Mouse (Mus musculus) central nervous system, embryonic 14 days (tissue): ENCODE data around the gene Zfp983. TPM values are rescaled to one million over a fixed set of nuclear protein-coding genes. Genes with fewer than 3 reads are reported as not detected.

Experiments
- polyA plus RNA-seq: library from polyadenylated mRNA; depleted of rRNA; stranded (reverse); fragments of >200 nt; gene quantifications from 2 replicates; pipeline ENCODE4 v1.2.3, GENCODE M21; 2012; rRNA removed

Gene Zfp983
- 7.6 and 8.7 TPM in 2 replicates for polyA plus RNA-seq

DNA sequence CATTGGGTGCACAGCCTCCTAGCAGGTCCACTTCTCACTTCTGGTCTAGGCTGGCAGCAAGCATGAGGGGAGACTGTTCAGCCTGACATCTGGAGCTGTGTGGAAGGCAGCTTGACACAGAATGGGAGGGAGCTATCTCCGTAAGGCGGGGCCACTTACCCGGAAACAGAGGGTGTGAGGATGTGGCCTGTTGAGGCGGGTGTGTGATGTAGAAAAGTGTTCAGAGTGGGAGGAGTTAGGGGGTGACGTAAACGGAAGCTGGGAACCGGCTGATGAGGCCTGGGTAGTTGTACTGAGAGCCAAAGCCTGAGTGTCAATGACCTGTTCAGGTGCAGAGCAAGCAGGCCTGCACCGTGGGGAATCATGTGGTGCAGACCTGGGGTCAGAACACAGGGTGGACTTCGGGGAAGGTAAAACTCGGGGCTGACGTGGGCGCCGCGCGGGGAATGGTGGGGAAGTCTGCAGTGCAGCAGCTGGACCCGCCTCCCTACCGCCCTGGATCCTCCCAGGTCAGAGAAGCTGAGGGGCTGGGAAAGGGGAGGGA lies at the start of gene Zfp983:
Zfp983 (plus strand) TSS at position 261 of the 544 bp plus-strand sequence.

GRCm38 (mm10) chr17:21691560-21691959 lies 41.1 kb downstream of the Zfp983 start, which contains the start of gene Gm10226:
Gene Gm10226, plus strand, starts transcription at chr17:21691860.

DNA sequence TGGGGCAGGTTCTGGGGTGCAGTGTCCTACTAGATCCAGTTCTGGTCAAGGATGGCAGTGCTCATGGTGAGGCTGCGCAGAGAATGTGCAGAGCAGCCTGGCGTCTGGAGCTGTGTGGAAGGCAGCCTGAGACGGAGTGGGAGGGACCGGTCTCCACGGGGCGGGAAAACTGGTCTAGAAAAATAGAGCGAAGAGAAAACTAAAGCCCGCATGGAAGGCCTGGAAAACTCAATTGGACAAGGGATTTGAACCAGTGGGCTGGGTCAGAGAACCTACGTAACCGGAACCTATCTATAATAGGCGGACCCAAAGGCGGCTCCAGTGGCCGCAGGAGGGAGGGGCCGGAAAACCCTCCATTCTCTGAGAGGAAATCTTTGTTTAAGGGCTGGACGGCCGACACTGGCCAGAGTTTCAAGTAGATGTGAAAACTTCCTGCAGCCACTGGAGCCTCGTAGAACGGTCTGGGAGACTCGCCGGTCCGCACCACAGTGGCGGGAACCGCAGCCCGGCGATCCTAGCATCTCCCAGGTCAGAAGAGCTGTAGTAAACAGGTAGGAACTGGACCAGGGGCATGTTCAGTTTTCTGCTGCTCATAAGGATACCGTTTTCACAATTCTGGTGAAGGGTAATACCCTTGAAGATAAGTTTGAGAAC lies 57.0 kb downstream of the Zfp983 start, which contains the start of gene Zfp760:
Zfp760 (plus strand) TSS at position 399 of the 654 bp plus-strand sequence.

Other genes starting within 250 kb of the Zfp983 start
- 2.2 and 2.5 TPM in 2 replicates for gene Zfp54, start 227.4 kb upstream of the Zfp983 start, polyA plus RNA-seq
- 6.2 and 6.4 TPM in 2 replicates for gene Zfp51, start 200.2 kb upstream of the Zfp983 start, polyA plus RNA-seq
- gene Zfp53, start 161.6 kb upstream of the Zfp983 start, polyA plus RNA-seq = 4.7 and 4.9 TPM in 2 replicates
- 1.5 and 1.8 TPM in 2 replicates for gene Zfp52, start 115.1 kb upstream of the Zfp983 start, polyA plus RNA-seq
- gene Zfp948, start 83.6 kb upstream of the Zfp983 start, polyA plus RNA-seq = 17.9 and 18.1 TPM in 2 replicates
- gene Gm10226, start 41.2 kb downstream of the Zfp983 start, polyA plus RNA-seq = 9.6 and 10.0 TPM in 2 replicates
- 15.0 and 19.1 TPM in 2 replicates for gene Zfp760, start 57.1 kb downstream of the Zfp983 start, polyA plus RNA-seq
- gene Zfp229, start 80.2 kb downstream of the Zfp983 start, polyA plus RNA-seq = 7.2 and 7.5 TPM in 2 replicates
- 1.7 and 2.1 TPM in 2 replicates for gene Zfp820, start 195.1 kb downstream of the Zfp983 start, polyA plus RNA-seq